Mouse (Mus musculus): ENCODE measurements around the gene Map3k3.
"Not testable (repeated sequence)": the region's sequence is repeated elsewhere in the genome, so short reads cannot be mapped to it uniquely, and the experiment has no call there.

Map3k3 gene

GRCm38 (mm10) chr11:106083708-106084701, at the start of gene Map3k3:
TSS of gene Map3k3 (plus strand) at chr11:106084613.
- peak; percentile 98 to 100 for DNase-seq (ENCODE audit: low read depth in 1 of 2, low spot score in 2 of 2)

GRCm38 (mm10) chr11:106034986-106035385, 49.4 kb upstream of the Map3k3 start:
- DNase-seq (ENCODE audit: low read depth in 1 of 2, low spot score in 2 of 2): no peak

DNA sequence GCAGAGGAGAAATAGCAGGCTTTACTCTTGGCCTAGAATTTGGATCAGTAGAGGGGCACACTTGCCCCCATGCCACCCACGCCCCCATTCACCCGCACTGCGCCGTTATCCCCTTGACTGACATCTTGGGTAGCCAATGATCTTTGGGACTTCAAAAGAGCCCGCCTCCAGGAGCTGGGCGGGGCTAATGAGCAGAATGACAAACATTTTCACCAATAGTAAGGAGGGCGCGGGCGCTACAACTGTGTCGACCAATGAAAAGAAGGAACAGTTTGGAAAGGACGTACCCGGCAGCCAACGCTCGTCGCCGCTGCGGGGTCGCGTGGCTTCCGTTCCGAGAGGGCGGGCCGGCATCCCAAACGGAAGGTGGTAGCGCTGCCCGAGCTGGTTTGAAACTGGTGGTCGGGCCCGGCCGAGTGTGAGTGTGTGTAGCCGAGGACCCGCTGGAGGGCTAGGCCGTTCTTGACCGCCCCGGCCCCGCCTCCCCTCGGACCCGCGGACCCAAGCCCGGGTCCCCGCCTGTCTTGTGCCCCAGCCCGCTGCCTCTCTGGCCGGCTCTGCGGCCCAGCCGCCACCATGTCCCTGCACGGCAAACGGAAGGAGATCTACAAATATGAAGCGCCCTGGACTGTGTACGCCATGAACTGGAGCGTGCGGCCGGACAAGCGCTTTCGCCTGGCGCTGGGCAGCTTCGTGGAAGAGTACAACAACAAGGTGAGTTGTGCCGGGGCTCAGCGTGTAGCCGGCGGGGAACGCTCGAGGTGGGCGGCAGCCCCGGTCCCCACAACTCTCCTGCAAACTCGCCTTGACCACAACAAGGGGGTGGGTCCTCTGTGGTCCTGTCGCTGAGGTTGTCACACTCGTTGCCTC, 47.6 kb upstream of the Map3k3 start, which contains the start of gene Dcaf7:
Gene Dcaf7, plus strand, starts transcription at position 325 of the 870 bp plus-strand sequence.
- DNase-seq (ENCODE audit: low read depth in 1 of 2, low spot score in 2 of 2): peak; percentile 90 to 95

DNA sequence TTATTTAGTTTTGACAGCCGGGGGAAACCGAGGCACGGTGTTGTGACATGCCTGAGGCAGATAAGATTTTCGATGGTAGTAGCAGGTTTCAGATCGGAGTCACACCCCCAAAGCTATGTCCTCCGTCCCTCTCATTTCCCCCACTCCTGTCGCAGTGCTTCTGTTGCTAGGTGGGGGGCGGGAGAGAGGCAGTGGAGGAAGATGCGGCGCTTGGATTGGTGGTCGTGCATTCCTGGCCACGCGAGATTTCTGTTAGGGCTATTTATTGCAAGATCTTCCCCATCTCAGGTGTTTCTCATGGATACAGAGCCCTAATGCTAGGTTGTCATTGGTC, 47.0 kb upstream of the Map3k3 start:
- DNase-seq (ENCODE audit: low read depth in 1 of 2, low spot score in 2 of 2): no peak

DNA sequence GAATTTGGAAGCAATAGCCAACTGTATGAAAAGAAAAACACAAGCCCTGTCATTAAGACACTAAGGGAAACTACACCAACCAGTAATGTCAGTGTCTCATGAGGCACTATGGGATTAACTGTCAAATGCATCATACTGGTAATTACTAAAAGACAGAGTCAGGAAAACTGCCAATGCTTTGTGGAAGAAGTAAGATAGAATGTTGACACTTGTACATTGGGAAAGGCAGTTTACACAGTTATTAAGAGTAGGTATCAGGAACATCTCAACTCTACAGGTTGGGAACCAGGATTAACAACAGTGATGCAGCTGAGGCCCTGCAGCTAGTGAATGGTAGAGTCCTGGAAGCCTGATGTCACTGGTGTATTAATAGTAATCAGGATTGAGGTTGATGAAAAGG, 40.1 kb upstream of the Map3k3 start:
- DNase-seq (ENCODE audit: low read depth in 1 of 2, low spot score in 2 of 2): no peak

DNA sequence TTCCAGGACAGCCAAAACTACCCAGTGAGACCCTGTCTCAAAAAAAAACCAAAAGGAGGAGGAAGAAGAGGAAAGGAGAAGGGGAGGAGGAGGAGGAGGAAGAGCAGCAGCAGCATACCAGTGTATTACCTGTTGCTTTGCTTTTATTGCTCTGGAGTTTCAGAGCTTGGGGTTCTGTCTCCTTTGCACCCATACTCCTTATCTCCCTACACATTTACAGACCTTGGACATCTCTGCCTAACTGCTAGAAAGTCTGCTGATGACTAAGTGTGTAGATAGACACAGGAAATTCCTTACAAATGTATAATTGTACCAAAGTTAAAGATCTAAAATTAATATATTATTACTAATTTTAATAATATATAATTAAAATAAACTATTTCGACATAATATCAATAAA, 39.2 kb upstream of the Map3k3 start:
- no peak for DNase-seq (ENCODE audit: low read depth in 1 of 2, low spot score in 2 of 2)

DNA sequence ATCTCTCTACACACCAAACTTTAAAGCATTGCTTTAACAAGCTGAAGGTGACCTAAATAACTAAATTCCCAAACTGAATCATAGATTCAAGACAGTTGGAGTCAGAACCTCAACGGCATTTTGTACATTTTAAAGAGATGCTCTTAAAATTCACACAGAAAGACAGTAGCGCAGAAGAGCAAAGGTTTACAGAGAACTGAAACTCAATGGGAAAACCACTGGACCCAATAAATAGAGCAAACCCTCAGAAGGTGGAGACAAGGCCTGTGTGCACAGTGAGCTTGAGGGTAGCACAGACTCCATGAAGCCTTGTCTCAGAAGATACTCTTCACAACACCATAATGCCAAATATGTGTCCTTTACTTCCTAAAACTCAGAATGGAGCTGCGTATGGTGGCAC, 38.6 kb upstream of the Map3k3 start:
- no peak for DNase-seq (ENCODE audit: low read depth in 1 of 2, low spot score in 2 of 2)

DNA sequence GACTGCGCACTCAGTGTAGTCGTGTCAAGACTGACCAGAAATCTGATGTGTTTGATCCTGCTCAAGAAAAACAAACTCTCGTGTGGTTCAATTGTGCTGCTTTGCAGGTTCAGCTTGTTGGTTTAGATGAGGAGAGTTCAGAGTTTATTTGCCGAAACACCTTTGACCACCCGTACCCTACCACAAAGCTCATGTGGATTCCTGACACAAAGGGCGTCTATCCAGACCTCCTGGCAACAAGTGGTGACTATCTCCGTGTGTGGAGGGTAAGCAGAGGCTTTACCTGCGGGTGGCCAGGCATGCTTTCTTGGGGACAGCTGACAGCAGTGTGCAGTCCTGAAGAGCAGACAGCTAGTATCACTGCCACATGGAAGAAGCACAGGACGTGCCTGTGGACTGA, 37.8 kb upstream of the Map3k3 start:
- DNase-seq (ENCODE audit: low read depth in 1 of 2, low spot score in 2 of 2): no peak

DNA sequence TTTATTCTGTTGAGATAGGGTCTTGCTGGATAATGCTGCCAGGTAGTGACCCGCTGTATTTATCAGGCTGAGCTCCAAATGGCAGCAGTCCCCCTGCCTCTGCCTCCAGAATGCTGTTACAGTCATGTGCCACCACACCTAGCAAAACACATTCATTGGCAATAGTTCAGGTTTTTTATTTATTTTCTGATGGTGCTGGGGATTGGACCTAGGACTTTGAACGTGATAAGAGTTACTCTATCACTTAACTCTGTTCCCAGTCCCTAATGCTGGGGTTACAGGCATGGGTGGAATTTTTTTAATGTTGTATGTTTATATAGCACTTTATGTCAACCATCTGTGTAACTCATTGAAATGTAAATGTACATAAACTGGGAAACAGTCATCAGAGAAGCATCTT, 30.5 kb upstream of the Map3k3 start:
- DNase-seq (ENCODE audit: low read depth in 1 of 2, low spot score in 2 of 2): no peak

DNA sequence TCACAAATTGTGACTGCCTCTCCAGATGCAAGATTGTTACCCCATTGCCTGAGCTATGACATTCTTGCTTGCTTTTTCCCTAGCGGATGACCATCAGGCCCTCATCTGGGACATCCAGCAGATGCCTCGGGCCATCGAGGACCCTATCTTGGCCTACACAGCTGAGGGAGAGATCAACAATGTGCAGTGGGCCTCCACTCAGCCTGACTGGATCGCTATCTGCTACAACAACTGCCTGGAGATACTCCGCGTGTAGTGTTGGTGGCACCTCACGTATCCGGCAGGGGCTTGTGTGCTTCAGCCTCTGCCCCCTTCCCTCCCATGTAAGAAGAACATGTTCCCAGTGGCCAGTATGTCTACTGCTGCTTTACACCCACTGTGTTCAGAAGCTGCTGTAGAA, 29.8 kb upstream of the Map3k3 start:
- no peak for DNase-seq (ENCODE audit: low read depth in 1 of 2, low spot score in 2 of 2)

GRCm38 (mm10) chr11:106055341-106055740, 29.1 kb upstream of the Map3k3 start:
- no peak for DNase-seq (ENCODE audit: low read depth in 1 of 2, low spot score in 2 of 2)

GRCm38 (mm10) chr11:106056819-106057491, 27.5 kb upstream of the Map3k3 start:
- DNase-seq (ENCODE audit: low read depth in 1 of 2, low spot score in 2 of 2): no peak

DNA sequence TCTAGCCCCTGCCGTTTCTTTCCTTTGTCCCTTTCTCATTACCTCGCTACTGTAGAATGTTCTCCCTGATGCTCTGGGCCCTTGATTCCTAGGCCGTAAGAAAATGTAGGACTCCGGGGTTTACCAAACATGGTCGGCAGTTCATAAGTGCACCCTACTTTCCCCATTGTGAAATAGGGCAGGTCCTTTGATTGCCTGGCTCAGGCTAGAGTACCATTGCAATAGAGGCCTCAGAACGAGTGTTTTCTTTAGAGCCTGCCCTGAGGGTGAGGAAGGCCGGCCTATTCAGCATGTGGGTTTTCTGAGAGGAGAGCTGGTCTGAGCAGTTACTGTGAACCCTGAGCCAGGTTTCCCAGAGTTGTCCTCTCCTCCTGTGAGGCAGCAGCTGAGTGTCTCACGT, 26.4 kb upstream of the Map3k3 start:
- DNase-seq (ENCODE audit: low read depth in 1 of 2, low spot score in 2 of 2): no peak

- no peak for DNase-seq (ENCODE audit: low read depth in 1 of 2, low spot score in 2 of 2)
These were observed 23.9 kb upstream of the Map3k3 start for GRCm38 (mm10) chr11:106060549-106060948.

DNA sequence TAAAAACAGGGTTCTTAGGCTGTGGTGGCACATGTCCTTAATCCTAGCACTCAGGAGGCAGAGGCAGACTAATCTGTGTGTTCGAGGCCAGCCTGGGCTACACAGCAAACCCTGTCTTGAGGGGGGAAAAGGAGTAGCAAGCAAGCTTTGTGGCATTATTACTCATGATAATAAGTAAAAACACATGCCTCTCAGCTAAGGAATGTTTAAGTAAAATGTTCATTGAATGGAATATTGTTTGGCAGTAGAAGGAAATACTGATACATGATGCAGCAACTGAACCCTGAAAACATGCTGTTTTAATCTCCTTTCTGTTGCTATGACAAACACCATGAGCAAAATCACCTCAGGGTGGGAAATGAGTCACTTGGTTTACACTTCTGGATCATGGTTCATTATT, 23.1 kb upstream of the Map3k3 start:
- DNase-seq (ENCODE audit: low read depth in 1 of 2, low spot score in 2 of 2): no peak

DNA sequence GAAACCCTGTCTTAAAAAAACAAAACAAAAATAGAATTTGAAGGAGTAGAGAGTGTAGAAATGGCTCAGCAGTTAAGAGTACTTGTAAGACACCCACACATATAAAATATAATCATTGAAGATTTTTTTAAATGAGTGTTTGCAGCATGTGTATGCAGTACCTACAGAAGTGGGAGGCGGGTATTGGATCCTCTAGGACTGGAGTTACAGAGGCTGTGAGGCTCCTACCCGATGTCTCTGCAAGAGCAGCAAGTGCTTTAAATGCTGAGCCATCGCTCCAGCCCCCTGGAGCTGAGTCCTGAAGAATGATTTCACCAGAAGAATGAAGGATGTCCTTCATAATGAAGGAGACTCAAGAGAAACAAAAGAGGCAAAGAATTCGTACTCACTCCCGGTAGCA, 20.7 kb upstream of the Map3k3 start:
- DNase-seq (ENCODE audit: low read depth in 1 of 2, low spot score in 2 of 2): no peak

DNA sequence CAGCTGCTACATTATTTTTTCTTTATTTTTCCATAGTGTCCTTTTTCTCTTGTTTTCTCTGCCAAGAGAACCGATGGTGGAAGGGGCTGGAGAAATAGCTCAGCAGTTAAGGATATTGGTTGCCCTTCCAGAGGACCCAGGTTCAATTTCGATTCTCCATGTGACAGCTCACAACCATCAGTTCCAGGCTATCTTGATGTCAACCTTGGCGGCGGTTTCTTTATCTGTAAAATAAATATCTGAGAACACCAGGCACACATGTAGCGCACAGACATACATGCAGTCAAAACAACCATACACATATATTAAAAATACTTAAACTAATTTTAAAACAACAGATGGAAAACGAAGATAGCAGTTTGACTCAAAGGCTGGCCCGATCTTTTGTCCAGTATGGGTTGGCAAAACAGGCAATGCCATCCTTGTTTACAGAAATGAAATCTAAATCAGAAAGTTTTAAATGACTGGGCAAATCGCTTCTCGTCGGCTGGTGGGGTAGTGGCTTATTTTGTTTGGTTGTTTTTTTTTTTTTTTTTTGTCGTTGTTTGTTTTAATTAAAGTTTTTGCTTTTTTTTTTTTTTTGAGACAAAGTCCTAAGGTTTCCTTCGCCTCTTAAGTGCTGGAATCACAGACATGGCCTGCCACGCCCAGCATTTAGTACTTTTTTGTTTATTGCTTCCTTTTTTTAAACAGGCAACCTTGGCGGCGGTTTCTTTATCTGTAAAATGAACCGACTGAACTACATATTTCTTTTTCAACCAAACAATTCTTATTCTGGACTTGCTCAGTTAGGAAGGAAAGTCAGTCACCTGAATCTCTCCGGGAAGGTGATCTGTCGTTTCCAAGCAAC, 19.1 kb upstream of the Map3k3 start:
- no peak for DNase-seq (ENCODE audit: low read depth in 1 of 2, low spot score in 2 of 2)

GRCm38 (mm10) chr11:106065923-106066571, 18.4 kb upstream of the Map3k3 start, which contains the start of gene Taco1:
TSS of gene Taco1 (plus strand) at chr11:106066061.
- DNase-seq (ENCODE audit: low read depth in 1 of 2, low spot score in 2 of 2): peak; percentile 86 to 90

- DNase-seq (ENCODE audit: low read depth in 1 of 2, low spot score in 2 of 2): not testable (repeated sequence)
These were observed 17.8 kb upstream of the Map3k3 start for GRCm38 (mm10) chr11:106066616-106067015.

GRCm38 (mm10) chr11:106073774-106074173, 10.6 kb upstream of the Map3k3 start:
- DNase-seq (ENCODE audit: low read depth in 1 of 2, low spot score in 2 of 2): no peak
